Mouse (Mus musculus): ENCODE results near the gene Sec11a.

- no peak for TF ChIP-seq CTCF (conservative IDR thresholded peaks at IDR 0.05; ENCODE audit: insufficient read depth, insufficient read length, low read depth, low read length)
- no peak for TF ChIP-seq POLR2A (IDR thresholded peaks at IDR 0.05; ENCODE audit: low read depth, low read length)
Observed at GRCm38 (mm10) chr7:80864151-80864550, 83.4 kb downstream of the Sec11a start.
